Mouse (Mus musculus): ENCODE results near the gene Grap. TPM values are rescaled to one million over a fixed set of nuclear protein-coding genes. Genes with fewer than 3 reads are reported as not detected.

The Grap gene
- polyA plus RNA-seq, 2 experiments = 1.6 to 2.1 TPM

DNA sequence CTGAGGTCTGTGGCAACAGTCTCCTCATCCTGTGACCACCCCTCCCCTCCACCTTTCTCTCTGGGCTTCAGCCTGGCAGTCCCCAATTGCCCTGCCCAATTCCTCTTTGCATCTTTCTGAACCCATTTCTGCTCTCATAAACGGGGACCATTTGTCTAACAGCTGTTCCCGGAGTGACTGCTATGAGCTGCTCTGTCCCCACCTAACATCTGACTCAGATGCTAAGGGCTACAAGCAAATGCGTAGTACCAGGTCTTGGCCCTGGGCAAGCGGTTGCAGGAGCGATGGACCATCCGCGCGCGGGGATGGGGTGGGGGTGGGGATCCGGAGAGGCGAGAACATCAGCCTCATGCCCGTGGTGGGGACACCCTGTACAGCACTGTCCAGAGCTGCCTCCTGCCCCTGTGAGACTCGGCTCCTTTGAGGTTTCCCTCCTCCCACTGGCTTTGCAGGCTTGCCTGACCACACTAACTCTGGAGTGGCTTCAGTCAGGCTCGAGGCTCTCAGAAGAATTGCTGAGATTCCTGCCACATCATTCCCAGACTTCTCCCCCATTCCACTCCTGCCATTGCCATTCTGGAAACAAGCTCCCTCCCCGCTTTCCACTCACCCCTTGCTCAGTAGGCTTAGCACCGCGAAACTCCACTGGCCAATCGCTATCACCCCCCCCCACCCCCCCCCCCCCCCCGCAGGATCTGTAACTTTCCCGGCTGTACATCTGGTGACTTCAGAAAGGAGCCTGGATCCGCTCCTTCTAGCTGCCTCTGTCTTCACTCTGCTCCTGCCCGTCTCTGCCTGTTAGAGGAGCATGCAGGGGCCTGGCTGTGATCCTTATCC, 37.2 kb upstream of the Grap start:
- H3K4me1 ChIP-seq (replicated peaks; ENCODE audit: control insufficient read depth in 2 of 2, insufficient read depth in 2 of 2, low read length in 1 of 2) = no peaks in the 10 kb centered on the region
- H3K27me3 ChIP-seq (ENCODE audit: control insufficient read depth, insufficient read depth, low read length) = peaks cover 9% of the 10 kb centered on the region
- no peak overlapping the region for H3K4me2 ChIP-seq (ENCODE audit: low read depth)
- TF ChIP-seq CTCF (IDR thresholded peaks at IDR 0.05; ENCODE audit: low read depth) (no peak), EP300 (IDR thresholded peaks at IDR 0.05; ENCODE audit: low read depth) (no peak)
- no peak overlapping the region for H3K4me3 ChIP-seq (ENCODE audit: insufficient read depth in 1 of 2, low read depth in 2 of 2, low read length in 2 of 2)
- ATAC-seq (ENCODE audit: insufficient read depth) (no peak), DNase-seq (ENCODE audit: low read depth in 3 of 3, low spot score in 3 of 3) (no peak)
- H3K36me3 ChIP-seq (replicated peaks; ENCODE audit: control insufficient read depth, insufficient read depth, low read depth) = no peaks in the 10 kb centered on the region
- WGBS (ENCODE audit: insufficient replicate concordance) = 18% methylated on average over 20 of the region's 22 CpGs
- no peaks in the 10 kb centered on the region for H3K9me3 ChIP-seq (ENCODE audit: control insufficient read depth, low read length)
- no peak overlapping the region for H3K27ac ChIP-seq
- H3K9ac ChIP-seq (replicated peaks) = no peak overlapping the region

DNA sequence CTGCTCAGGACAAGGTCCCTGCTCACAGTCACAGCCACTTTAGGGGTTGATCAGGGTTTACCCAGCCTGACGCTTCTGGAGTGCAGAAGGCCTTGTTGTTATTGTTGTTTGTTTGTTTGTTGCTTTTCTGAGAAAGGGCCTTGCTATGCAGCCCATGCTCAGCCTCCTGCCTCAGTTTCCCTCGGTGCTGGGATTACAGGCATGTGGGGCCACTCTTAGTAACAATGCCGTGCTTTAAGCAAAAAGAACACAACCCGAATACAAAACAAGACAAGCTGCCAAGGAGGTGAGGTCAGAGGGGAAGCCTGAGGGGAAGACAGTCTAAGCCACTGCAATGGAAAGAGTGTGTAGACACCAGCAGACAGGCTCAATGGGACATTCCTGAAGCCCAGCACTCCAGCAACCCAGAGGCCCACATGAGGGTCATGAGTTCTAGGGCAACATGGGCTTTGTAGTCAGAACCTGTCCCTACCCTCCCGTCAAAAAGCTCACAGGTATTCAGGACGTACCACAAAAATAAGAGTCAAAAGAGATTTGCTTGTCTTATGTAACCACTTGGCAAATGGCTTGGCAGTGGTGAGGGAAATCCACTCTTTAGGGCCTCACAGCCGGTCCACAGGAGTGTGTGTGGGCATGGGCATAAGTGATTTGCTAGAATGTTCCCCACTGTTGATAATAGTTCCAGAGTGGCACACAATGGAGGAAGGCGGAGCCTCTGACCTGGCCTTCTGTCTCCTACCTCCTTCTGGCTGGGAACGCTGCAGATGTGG, 36.4 kb upstream of the Grap start:
- 42% methylated on average over 9 of the region's 9 CpGs for WGBS (ENCODE audit: insufficient replicate concordance)
- Histone ChIP-seq H3K9ac (replicated peaks) (no peak overlapping the region), H3K4me2 (ENCODE audit: low read depth) (no peak overlapping the region), H3K4me1 (replicated peaks; ENCODE audit: control insufficient read depth in 2 of 2, insufficient read depth in 2 of 2, low read length in 1 of 2) (no peaks in the 10 kb centered on the region), H3K4me3 (ENCODE audit: insufficient read depth in 1 of 2, low read depth in 2 of 2, low read length in 2 of 2) (no peak overlapping the region), H3K9me3 (ENCODE audit: control insufficient read depth, low read length) (no peaks in the 10 kb centered on the region), H3K36me3 (replicated peaks; ENCODE audit: control insufficient read depth, insufficient read depth, low read depth) (no peaks in the 10 kb centered on the region), H3K27me3 (ENCODE audit: control insufficient read depth, insufficient read depth, low read length) (peaks cover 9% of the 10 kb centered on the region), H3K27ac (no peak overlapping the region)
- TF ChIP-seq CTCF (IDR thresholded peaks at IDR 0.05; ENCODE audit: low read depth) (no peak), EP300 (IDR thresholded peaks at IDR 0.05; ENCODE audit: low read depth) (no peak)
- ATAC-seq (ENCODE audit: insufficient read depth) = no peak
- DNase-seq (ENCODE audit: low read depth in 3 of 3, low spot score in 3 of 3) = no peak

GRCm38 (mm10) chr11:61617293-61617975, 35.6 kb upstream of the Grap start:
- no peak overlapping the region for H3K4me3 ChIP-seq (ENCODE audit: insufficient read depth in 1 of 2, low read depth in 2 of 2, low read length in 2 of 2)
- no peaks in the 10 kb centered on the region for H3K9me3 ChIP-seq (ENCODE audit: control insufficient read depth, low read length)
- no peak overlapping the region for H3K9ac ChIP-seq (replicated peaks)
- H3K27ac ChIP-seq = no peak overlapping the region
- ATAC-seq (ENCODE audit: insufficient read depth) = no peak
- no peak overlapping the region for H3K4me2 ChIP-seq (ENCODE audit: low read depth)
- no peaks in the 10 kb centered on the region for H3K4me1 ChIP-seq (replicated peaks; ENCODE audit: control insufficient read depth in 2 of 2, insufficient read depth in 2 of 2, low read length in 1 of 2)
- DNase-seq (ENCODE audit: low read depth in 3 of 3, low spot score in 3 of 3) = no peak
- TF ChIP-seq EP300 (IDR thresholded peaks at IDR 0.05; ENCODE audit: low read depth) = no peak
- no peak for TF ChIP-seq CTCF (IDR thresholded peaks at IDR 0.05; ENCODE audit: low read depth)
- H3K27me3 ChIP-seq (ENCODE audit: control insufficient read depth, insufficient read depth, low read length) = peaks cover 9% of the 10 kb centered on the region
- H3K36me3 ChIP-seq (replicated peaks; ENCODE audit: control insufficient read depth, insufficient read depth, low read depth) = no peaks in the 10 kb centered on the region
- 44% methylated on average over 7 of the region's 7 CpGs for WGBS (ENCODE audit: insufficient replicate concordance)

GRCm38 (mm10) chr11:61618131-61618530, 34.9 kb upstream of the Grap start:
- H3K36me3 ChIP-seq (replicated peaks; ENCODE audit: control insufficient read depth, insufficient read depth, low read depth) = no peaks in the 10 kb centered on the region
- no peaks in the 10 kb centered on the region for H3K9me3 ChIP-seq (ENCODE audit: control insufficient read depth, low read length)
- no peak overlapping the region for H3K4me3 ChIP-seq (ENCODE audit: insufficient read depth in 1 of 2, low read depth in 2 of 2, low read length in 2 of 2)
- ATAC-seq (ENCODE audit: insufficient read depth) (no peak), DNase-seq (ENCODE audit: low read depth in 3 of 3, low spot score in 3 of 3) (no peak)
- H3K4me1 ChIP-seq (replicated peaks; ENCODE audit: control insufficient read depth in 2 of 2, insufficient read depth in 2 of 2, low read length in 1 of 2) = no peaks in the 10 kb centered on the region
- WGBS (ENCODE audit: insufficient replicate concordance) = 70% methylated on average over 8 of the region's 8 CpGs
- H3K27me3 ChIP-seq (ENCODE audit: control insufficient read depth, insufficient read depth, low read length) = peaks cover 8% of the 10 kb centered on the region
- no peak overlapping the region for H3K27ac ChIP-seq
- H3K4me2 ChIP-seq (ENCODE audit: low read depth) = no peak overlapping the region
- no peak overlapping the region for H3K9ac ChIP-seq (replicated peaks)
- no peak for TF ChIP-seq CTCF (IDR thresholded peaks at IDR 0.05; ENCODE audit: low read depth)
- no peak for TF ChIP-seq EP300 (IDR thresholded peaks at IDR 0.05; ENCODE audit: low read depth)

- DNase-seq (ENCODE audit: low read depth in 3 of 3, low spot score in 3 of 3) (no peak), ATAC-seq (ENCODE audit: insufficient read depth) (no peak)
- Histone ChIP-seq H3K4me1 (replicated peaks; ENCODE audit: control insufficient read depth in 2 of 2, insufficient read depth in 2 of 2, low read length in 1 of 2) (no peaks in the 10 kb centered on the region), H3K9me3 (ENCODE audit: control insufficient read depth, low read length) (no peaks in the 10 kb centered on the region), H3K27ac (no peak overlapping the region), H3K36me3 (replicated peaks; ENCODE audit: control insufficient read depth, insufficient read depth, low read depth) (no peaks in the 10 kb centered on the region), H3K4me3 (ENCODE audit: insufficient read depth in 1 of 2, low read depth in 2 of 2, low read length in 2 of 2) (no peak overlapping the region), H3K4me2 (ENCODE audit: low read depth) (no peak overlapping the region), H3K9ac (replicated peaks) (no peak overlapping the region), H3K27me3 (ENCODE audit: control insufficient read depth, insufficient read depth, low read length) (peaks cover 5% of the 10 kb centered on the region)
- TF ChIP-seq EP300 (IDR thresholded peaks at IDR 0.05; ENCODE audit: low read depth) (no peak), CTCF (IDR thresholded peaks at IDR 0.05; ENCODE audit: low read depth) (no peak)
- WGBS (ENCODE audit: insufficient replicate concordance) = 72% methylated on average over 7 of the region's 8 CpGs
These were observed 34.5 kb upstream of the Grap start for GRCm38 (mm10) chr11:61618571-61618970.
